Mouse (Mus musculus) testis, adult 2 months (tissue): Measurements from ENCODE around the gene Hspbp1.

Source experiments
- CTCF ChIP-seq: fragments of 200-500 bp; IDR thresholded peaks from 2 replicates; pipeline ENCODE4 v1.5.1; 2012; ENCODE audit warnings: low read depth, mild to moderate bottlenecking, inconsistent platforms, low read length, moderate library complexity; ENCODE audit not compliant: control insufficient read depth, insufficient read depth, insufficient replicate concordance
- POLR2A ChIP-seq: fragments of 200-500 bp; IDR thresholded peaks from 2 replicates; pipeline ENCODE4 v1.6.1; 2012; ENCODE audit warnings: low read depth, mild to moderate bottlenecking, inconsistent platforms, low read length, moderate library complexity; ENCODE audit not compliant: control insufficient read depth

DNA sequence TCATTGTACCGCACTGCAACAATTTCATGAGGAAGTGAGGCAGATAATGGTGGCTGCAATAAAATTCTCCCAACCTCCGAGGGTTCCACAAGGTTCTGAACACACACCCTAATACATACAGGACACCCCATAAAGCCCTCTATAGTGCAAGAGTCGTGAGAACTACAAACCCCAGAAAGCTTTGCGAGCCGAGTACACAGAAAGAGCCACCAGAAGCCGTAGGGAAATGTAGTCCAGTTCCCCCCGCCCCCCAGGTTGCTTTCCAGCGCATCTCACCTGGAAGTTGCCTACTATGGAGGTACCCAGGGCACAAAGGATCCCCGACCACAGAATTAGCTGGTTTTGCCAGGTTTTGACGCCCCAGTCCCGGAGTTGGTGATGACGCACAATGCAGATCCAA is 38.6 kb upstream of the Hspbp1 start:
- no peak for TF ChIP-seq POLR2A
- TF ChIP-seq CTCF = no peak
